Mouse (Mus musculus) E14TG2a.4 (cell line): ENCODE data around the gene Plxnd1.

Experiments used
- H3K27me3 ChIP-seq: 2 replicates; pipeline ENCODE4 v1.6.1; 2014; ENCODE audit warnings: low read length, control low read depth; ENCODE audit not compliant: insufficient read depth
- H3K36me3 ChIP-seq: 2 replicates; pipeline ENCODE4 v1.6.1; 2014; ENCODE audit warnings: low read length, control low read depth; ENCODE audit not compliant: insufficient read depth
- H3K4me1 ChIP-seq: replicated peaks from 2 replicates; pipeline ENCODE4 v1.6.1; 2014; ENCODE audit warnings: low read depth, low read length, control low read depth
- H3K4me3 ChIP-seq: replicated peaks from 2 replicates; pipeline ENCODE4 v1.5.1; 2014; ENCODE audit warnings: mild to moderate bottlenecking, low read length
- H3K9me3 ChIP-seq: 2 replicates; pipeline ENCODE4 v1.6.1; 2014; ENCODE audit warnings: low read length, control low read depth
- CTCF ChIP-seq: conservative IDR thresholded peaks from 2 replicates; pipeline ENCODE4 v1.5.1; 2014; ENCODE audit warnings: low read length
- NANOG ChIP-seq: IDR thresholded peaks from 2 replicates; pipeline ENCODE4 v1.6.1; 2014; ENCODE audit warnings: borderline replicate concordance, low read length, mixed read lengths
- POU5F1 ChIP-seq: IDR thresholded peaks from 2 replicates; pipeline ENCODE4 v1.6.1; 2014; ENCODE audit warnings: low read length, borderline replicate concordance

The Plxnd1 gene

DNA sequence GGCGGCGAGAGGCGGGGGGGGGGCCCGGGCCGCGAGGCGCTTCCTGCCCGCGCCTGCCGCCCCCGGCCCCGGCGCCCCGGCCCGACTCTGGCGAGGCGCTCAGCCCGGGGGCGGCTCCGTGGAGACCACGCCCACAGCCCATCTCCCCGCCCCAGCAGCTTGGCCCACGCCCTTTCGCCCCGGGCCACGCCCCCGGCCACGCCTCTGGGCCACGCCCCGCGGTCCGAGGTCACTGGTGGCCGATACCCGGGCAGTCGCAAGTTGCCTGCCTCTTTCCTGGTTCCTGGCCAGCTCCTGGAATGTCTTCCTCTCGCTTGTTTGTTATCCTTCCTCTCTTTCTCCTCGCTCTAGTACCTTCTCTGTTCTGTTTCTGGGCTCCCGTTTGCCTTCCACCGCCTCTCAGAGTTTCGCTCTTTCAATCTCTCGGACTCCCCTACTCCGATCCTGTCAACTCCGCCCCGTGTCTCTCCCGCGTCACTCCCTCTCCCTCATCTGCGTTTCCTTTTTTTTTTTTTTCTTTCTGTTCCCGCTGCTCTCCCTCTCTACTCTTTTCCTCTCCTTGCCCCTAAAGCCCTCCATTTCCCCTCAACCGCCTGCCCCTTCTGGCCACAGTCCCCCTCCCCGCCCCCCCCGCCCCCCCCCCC lies at the start of gene Plxnd1:
Plxnd1 (minus strand) TSS at position 129 of the 644 bp plus-strand sequence.
- H3K36me3 ChIP-seq = no peaks in the 10 kb centered on the region

DNA sequence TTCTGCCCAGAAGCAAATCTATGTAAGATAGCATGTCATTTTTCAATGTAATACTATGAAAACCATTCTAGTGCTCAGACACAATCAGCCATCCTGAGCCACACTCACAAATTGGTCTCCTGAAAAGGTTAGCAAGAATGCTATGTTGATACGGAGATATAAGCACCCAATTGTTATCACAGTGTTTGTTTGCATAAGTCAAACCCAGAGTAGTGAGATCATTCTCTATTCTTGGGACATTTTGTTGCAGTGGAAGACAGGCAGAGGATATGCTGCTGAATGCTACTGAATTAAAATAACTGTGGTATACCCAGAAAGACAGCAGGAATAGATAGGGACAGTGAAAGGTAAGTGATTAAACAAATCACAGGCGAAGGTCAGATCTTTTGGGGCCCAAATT lies 49.2 kb upstream of the Plxnd1 start:
- Histone ChIP-seq H3K9me3 (no peaks in the 10 kb centered on the region), H3K4me1 (0 out of 2 replicates have a peak, but pooled peaks cover 4% of the 10 kb centered on the region), H3K4me3 (no peak overlapping the region), H3K36me3 (no peaks in the 10 kb centered on the region), H3K27me3 (0 out of 2 replicates have a peak, but pooled peaks cover 4% of the 10 kb centered on the region)
- TF ChIP-seq POU5F1 (no peak), CTCF (no peak), NANOG (no peak)

More for the DNA sequence above, at the start of gene Plxnd1:
- no peaks in the 10 kb centered on the region for H3K9me3 ChIP-seq
- H3K4me1 ChIP-seq = peaks cover 44% of the 10 kb centered on the region
- TF ChIP-seq NANOG = no peak
- no peak for TF ChIP-seq POU5F1
- peaks cover 76% of the 10 kb centered on the region for H3K27me3 ChIP-seq
- peak within 1 kb of the TSS; percentile 77 for H3K4me3 ChIP-seq

DNA sequence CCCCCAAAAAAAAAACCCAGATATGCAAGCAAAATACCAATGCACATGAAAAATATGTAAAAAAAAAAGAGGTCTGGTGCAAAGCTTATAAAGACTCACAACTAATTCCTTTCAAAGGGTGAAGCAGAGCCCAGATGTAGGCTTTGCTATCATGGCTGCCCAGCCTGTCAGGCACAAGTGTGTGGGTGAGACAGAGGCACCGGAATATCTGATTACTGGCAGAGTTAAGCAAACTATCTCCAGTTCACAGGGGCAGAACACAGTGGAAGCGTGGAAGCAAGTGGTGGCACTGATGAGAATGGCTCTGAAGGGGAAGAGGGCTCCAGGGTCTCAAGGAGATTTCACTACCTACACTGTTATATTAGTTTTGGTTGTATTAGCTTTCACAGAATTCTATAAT lies 43.4 kb upstream of the Plxnd1 start:
- no peaks in the 10 kb centered on the region for H3K4me1 ChIP-seq
- no peak for TF ChIP-seq CTCF
- TF ChIP-seq POU5F1 = no peak
- no peak for TF ChIP-seq NANOG
- no peaks in the 10 kb centered on the region for H3K9me3 ChIP-seq
- no peak overlapping the region for H3K4me3 ChIP-seq
- no peaks in the 10 kb centered on the region for H3K27me3 ChIP-seq
- H3K36me3 ChIP-seq = no peaks in the 10 kb centered on the region

DNA sequence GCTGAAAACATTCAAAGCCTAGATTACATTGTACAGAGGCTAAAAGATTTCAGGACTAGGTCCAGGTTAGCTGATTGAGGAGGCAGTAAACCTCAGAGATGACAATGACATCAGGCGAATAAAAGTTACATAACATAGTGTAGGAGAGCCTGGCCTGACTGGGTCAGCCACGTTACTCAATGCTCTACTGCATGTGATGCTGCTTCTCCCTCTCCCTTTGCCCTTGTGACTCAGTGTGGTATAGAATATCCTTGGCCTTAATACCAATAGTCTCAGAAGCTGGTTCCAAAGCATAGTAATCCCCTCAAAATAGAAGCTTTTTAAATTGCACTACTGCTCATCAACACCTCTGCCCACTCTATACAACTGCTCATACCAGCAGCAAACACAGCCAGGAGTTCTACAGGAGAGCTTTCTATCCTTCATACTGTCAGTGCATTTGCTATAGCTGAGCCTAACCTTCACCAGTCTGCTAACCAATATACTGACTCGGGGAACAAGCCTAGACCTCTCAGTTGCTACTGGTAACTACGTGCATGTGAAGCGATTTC lies 42.6 kb upstream of the Plxnd1 start:
- Histone ChIP-seq H3K4me1 (no peaks in the 10 kb centered on the region; the same call in 1 of the 2 replicates), H3K27me3 (no peaks in the 10 kb centered on the region), H3K9me3 (no peaks in the 10 kb centered on the region), H3K36me3 (no peaks in the 10 kb centered on the region), H3K4me3 (no peak overlapping the region)
- no peak for TF ChIP-seq POU5F1
- TF ChIP-seq CTCF = no peak
- TF ChIP-seq NANOG = no peak

DNA sequence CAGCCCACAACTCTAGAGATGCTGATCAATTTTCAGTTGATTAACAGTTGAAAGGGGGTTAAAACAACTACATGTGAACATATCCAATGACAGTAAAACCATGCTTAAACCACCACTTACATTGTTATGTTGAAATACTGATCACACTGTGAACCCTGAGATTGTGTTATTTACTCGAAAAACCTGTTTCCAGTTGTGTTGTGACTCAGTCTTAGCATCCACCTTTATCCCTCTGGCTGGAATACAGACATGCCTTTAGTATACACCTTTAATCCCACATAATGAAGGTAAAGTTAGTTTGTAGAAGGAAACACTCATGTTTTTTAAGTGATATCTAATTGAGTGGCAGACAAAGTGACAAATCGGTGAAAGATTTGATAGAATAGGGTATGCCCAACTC lies 41.8 kb upstream of the Plxnd1 start:
- Histone ChIP-seq H3K36me3 (no peaks in the 10 kb centered on the region), H3K4me3 (no peak overlapping the region), H3K9me3 (no peaks in the 10 kb centered on the region), H3K27me3 (no peaks in the 10 kb centered on the region), H3K4me1 (peaks cover 7% of the 10 kb centered on the region)
- TF ChIP-seq POU5F1 = no peak
- no peak for TF ChIP-seq NANOG
- no peak for TF ChIP-seq CTCF

DNA sequence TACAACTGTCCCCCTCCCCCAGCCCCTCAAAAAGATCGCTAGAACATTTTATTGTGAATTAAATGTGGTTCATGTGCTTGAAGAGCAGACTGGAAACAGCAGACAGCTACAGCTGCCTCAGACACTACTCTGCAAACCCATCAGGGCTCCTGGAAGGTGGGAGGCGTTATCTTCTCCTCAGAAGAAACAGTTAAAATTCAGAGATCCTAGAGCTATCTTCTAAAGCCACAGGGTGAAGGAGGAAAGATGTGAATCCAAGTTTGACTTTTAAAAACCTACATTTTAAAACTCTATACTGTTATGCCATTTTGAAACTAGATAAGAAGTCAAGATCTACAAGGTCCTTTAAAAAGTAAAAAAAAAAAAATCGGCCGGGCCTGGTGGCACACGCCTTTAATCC lies 36.2 kb upstream of the Plxnd1 start:
- Histone ChIP-seq H3K27me3 (no peaks in the 10 kb centered on the region), H3K9me3 (no peaks in the 10 kb centered on the region), H3K4me3 (no peak overlapping the region), H3K4me1 (peaks cover 10% of the 10 kb centered on the region), H3K36me3 (no peaks in the 10 kb centered on the region)
- TF ChIP-seq POU5F1 (no peak), NANOG (no peak), CTCF (no peak)

DNA sequence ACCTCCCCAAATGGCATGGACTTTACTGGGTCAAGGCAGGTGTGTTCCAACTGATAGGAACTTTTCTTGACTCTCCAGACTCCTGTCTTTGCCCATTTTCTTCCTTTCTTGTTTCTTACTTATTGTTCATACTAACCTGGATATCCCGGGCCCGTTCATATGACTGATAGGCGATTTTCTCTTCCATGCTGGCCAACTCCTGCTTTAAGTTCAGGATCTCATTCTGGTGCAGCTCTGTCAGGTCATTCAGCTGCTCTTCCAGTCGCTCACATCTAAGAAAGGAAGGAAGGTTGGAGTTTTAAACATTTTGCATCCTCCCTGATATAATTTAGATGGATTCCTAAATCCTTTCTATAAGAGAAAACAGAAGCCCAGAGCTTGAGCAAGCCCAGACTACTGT lies 29.9 kb upstream of the Plxnd1 start:
- TF ChIP-seq NANOG (no peak), POU5F1 (no peak), CTCF (no peak)
- Histone ChIP-seq H3K27me3 (no peaks in the 10 kb centered on the region), H3K4me3 (no peak overlapping the region), H3K4me1 (0 out of 2 replicates have a peak, but pooled peaks cover 2% of the 10 kb centered on the region), H3K9me3 (no peaks in the 10 kb centered on the region), H3K36me3 (peaks cover 11% of the 10 kb centered on the region; the same call in 1 of the 2 replicates)

DNA sequence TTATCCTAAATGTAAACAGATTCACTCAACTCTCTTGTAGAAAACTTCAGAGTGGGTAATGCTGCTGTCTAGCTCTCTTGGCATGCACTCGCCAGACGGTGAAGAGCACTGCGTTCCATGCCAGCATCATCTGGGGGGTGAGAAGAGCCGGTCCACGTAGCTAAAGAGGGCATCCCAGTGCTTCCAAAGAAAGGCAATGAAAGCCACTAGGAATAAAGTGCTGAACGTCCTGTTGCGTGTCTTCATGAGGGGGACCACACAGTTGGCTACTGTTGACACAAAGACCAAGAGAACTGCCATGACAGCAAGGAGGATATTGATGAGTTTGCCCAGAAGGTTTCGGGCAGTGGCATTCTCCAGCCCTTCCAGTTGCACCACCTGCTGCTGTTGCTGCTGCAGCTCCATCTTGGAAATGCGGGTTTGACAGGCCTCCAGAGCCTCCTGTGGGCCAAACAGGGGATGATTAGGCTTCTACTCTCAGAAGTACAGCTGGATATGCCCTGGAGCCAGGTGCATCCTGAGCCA lies 27.2 kb upstream of the Plxnd1 start:
- H3K4me1 ChIP-seq = no peaks in the 10 kb centered on the region
- H3K4me3 ChIP-seq = no peak overlapping the region
- no peak for TF ChIP-seq POU5F1
- TF ChIP-seq NANOG = no peak
- no peak for TF ChIP-seq CTCF
- peaks cover 11% of the 10 kb centered on the region; the same call in 1 of the 2 replicates for H3K36me3 ChIP-seq
- H3K9me3 ChIP-seq = no peaks in the 10 kb centered on the region
- H3K27me3 ChIP-seq = no peaks in the 10 kb centered on the region

DNA sequence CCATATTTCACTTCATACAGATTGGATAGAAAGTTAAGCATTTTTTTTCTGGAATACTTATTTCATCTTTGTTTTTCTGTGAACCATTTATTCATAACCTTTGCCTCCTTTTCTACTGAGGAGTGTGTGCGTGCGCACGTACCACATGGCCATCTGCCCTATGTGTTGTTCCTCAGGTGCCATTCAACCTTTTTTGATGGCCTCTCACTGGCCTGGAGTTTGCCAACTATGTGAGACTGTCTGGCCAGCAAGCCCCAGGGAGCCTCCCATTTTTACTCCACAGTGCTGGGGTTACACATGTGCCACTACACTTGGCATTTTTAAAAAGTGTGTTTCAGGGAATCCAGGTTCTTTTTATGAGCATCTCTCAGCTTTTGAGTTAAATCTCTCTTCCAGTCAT lies 21.1 kb upstream of the Plxnd1 start:
- H3K4me1 ChIP-seq = peaks cover 14% of the 10 kb centered on the region; the same call in 1 of the 2 replicates
- no peaks in the 10 kb centered on the region for H3K9me3 ChIP-seq
- TF ChIP-seq NANOG (no peak), CTCF (no peak), POU5F1 (no peak)
- H3K36me3 ChIP-seq = no peaks in the 10 kb centered on the region
- H3K27me3 ChIP-seq = no peaks in the 10 kb centered on the region
- no peak overlapping the region for H3K4me3 ChIP-seq
